Mouse (Mus musculus) hindbrain, embryonic 15.5 days (tissue): ENCODE measurements around the gene 1110065P20Rik. TPM values are rescaled to one million over a fixed set of nuclear protein-coding genes. Genes with fewer than 3 reads are reported as not detected.
A peak's percentile ranks its signal among the peaks of the same experiment; 100 is the strongest.

Experiments
- ATAC-seq: fragments of 200-750 bp; cut with Nextera tagmentation; 2 replicates; pipeline ENCODE4 v1.8.0; 2017; ENCODE audit warnings: low read depth, moderate number of reproducible peaks, moderate TSS enrichment; ENCODE audit not compliant: low FRiP score
- H3K27ac ChIP-seq: fragments of 300-500 bp; sonication (generic); replicated peaks from 2 replicates; pipeline ENCODE4 v1.5.1; 2015; ENCODE audit warnings: mild to moderate bottlenecking, inconsistent platforms
- H3K27me3 ChIP-seq: fragments of 300-500 bp; sonication (generic); 2 replicates; pipeline ENCODE4 v1.6.1; 2015; ENCODE audit warnings: control low read depth, inconsistent platforms
- H3K36me3 ChIP-seq: fragments of 300-500 bp; sonication (generic); 2 replicates; pipeline ENCODE4 v1.6.1; 2015; ENCODE audit warnings: control low read depth, inconsistent platforms
- H3K4me1 ChIP-seq: fragments of 300-500 bp; sonication (generic); replicated peaks from 2 replicates; pipeline ENCODE4 v1.6.1; 2015; ENCODE audit warnings: control low read depth, inconsistent platforms
- H3K4me2 ChIP-seq: fragments of 300-500 bp; sonication (generic); 2 replicates; pipeline ENCODE4 v1.6.1; 2015; ENCODE audit warnings: moderate library complexity, mild to moderate bottlenecking, inconsistent platforms
- H3K4me3 ChIP-seq: fragments of 300-500 bp; sonication (generic); 2 replicates; pipeline ENCODE4 v1.5.1; 2015; ENCODE audit warnings: mild to moderate bottlenecking, inconsistent platforms
- H3K9ac ChIP-seq: fragments of 300-500 bp; sonication (generic); 2 replicates; pipeline ENCODE4 v1.6.1; 2015; ENCODE audit warnings: inconsistent platforms
- H3K9me3 ChIP-seq: fragments of 300-500 bp; sonication (generic); 2 replicates; pipeline ENCODE4 v1.6.1; 2016; ENCODE audit warnings: control low read depth, inconsistent platforms
- WGBS: fragments of 180-500 bp; shearing (Covaris S2); methylation state at CpG from one replicate; pipeline ENCODE4 v1.1.7; 2015; 5-methylcytosine and 5-hydroxymethylcytosine counted together
- polyA plus RNA-seq: library from polyadenylated mRNA; unstranded; fragments of >200 nt; fragmentation: Nextera tagmentation; extraction: Ambion mirVana; gene quantifications from 2 replicates; pipeline ENCODE4 v1.2.1, GENCODE M21; 2015

Gene 1110065P20Rik
- polyA plus RNA-seq, 1 experiment from 2014 or later = 103 TPM

DNA sequence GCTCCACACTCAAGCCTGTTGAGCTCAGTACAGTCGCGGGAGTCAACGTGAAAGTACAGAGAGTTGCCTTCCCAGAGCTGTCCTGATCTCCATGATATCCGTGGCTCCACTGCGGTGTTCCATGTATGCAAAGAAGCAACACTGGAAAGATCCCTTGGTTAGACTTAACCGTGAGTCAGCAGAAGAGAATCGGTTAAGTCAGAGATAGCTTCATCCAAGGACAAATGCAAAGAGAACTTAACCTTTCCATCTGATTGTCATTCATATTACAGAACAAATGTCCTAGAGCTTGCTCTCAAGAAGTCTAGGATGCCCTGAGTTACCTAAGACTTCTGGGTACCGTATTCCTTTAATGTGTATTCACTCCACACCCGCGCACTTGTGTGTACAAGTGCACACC lies 18.2 kb downstream of the 1110065P20Rik start:
- H3K27ac ChIP-seq = no peak overlapping the region
- no peaks in the 10 kb centered on the region for H3K4me1 ChIP-seq
- no peak overlapping the region for H3K9ac ChIP-seq
- H3K27me3 ChIP-seq = no peaks in the 10 kb centered on the region
- 95% methylated on average over 10 of the region's 10 CpGs for WGBS
- peaks cover 30% of the 10 kb centered on the region for H3K36me3 ChIP-seq
- ATAC-seq = no peak
- no peak overlapping the region for H3K4me3 ChIP-seq
- no peak overlapping the region for H3K4me2 ChIP-seq
- H3K9me3 ChIP-seq = no peaks in the 10 kb centered on the region

GRCm38 (mm10) chr4:124829671-124830070 lies 21.3 kb downstream of the 1110065P20Rik start:
- WGBS = 87% methylated on average over 5 of the region's 5 CpGs
- Histone ChIP-seq H3K9ac (no peak overlapping the region), H3K4me1 (no peaks in the 10 kb centered on the region), H3K4me3 (no peak overlapping the region), H3K9me3 (no peaks in the 10 kb centered on the region), H3K4me2 (no peak overlapping the region), H3K27me3 (no peaks in the 10 kb centered on the region), H3K36me3 (peaks cover 33% of the 10 kb centered on the region), H3K27ac (no peak overlapping the region)
- no peak for ATAC-seq

GRCm38 (mm10) chr4:124825371-124825965 lies 25.5 kb downstream of the 1110065P20Rik start:
- Histone ChIP-seq H3K4me1 (no peaks in the 10 kb centered on the region), H3K27ac (no peak overlapping the region), H3K36me3 (peaks cover 46% of the 10 kb centered on the region), H3K4me3 (no peak overlapping the region), H3K27me3 (no peaks in the 10 kb centered on the region), H3K9me3 (no peaks in the 10 kb centered on the region), H3K4me2 (no peak overlapping the region), H3K9ac (no peak overlapping the region)
- no peak for ATAC-seq
- WGBS = 96% methylated on average over 21 of the region's 21 CpGs

DNA sequence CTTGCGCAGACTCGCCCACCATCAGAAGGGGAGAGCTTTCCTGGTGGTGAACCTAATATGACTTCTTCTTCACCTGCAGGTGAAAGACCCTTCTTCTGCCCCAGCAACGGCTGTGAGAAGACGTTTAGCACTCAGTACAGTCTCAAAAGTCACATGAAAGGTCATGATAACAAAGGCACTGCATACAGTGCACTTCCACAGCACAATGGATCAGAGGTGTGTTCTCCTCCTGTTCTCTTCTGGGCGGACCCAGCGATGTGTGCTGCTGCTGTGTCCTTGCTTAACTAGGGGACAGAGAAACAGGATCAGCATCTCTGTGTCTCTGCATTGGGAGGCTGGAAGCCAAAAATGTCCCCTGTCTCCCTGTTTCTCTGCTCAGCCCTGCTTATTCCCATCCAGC lies 26.0 kb downstream of the 1110065P20Rik start:
- Histone ChIP-seq H3K27ac (no peak overlapping the region), H3K9ac (no peak overlapping the region), H3K4me2 (no peak overlapping the region), H3K4me3 (no peak overlapping the region), H3K36me3 (peaks cover 42% of the 10 kb centered on the region), H3K27me3 (no peaks in the 10 kb centered on the region), H3K4me1 (no peaks in the 10 kb centered on the region), H3K9me3 (no peaks in the 10 kb centered on the region)
- WGBS = 93% methylated on average over 6 of the region's 6 CpGs
- no peak for ATAC-seq

GRCm38 (mm10) chr4:124818832-124819231 lies 32.2 kb downstream of the 1110065P20Rik start:
- H3K9ac ChIP-seq = no peak overlapping the region
- no peak overlapping the region for H3K4me2 ChIP-seq
- no peaks in the 10 kb centered on the region for H3K4me1 ChIP-seq
- peaks cover 27% of the 10 kb centered on the region for H3K36me3 ChIP-seq
- no peak for ATAC-seq
- H3K4me3 ChIP-seq = no peak overlapping the region
- 95% methylated on average over 4 of the region's 4 CpGs for WGBS
- H3K27ac ChIP-seq = no peak overlapping the region
- no peaks in the 10 kb centered on the region for H3K27me3 ChIP-seq
- H3K9me3 ChIP-seq = no peaks in the 10 kb centered on the region

DNA sequence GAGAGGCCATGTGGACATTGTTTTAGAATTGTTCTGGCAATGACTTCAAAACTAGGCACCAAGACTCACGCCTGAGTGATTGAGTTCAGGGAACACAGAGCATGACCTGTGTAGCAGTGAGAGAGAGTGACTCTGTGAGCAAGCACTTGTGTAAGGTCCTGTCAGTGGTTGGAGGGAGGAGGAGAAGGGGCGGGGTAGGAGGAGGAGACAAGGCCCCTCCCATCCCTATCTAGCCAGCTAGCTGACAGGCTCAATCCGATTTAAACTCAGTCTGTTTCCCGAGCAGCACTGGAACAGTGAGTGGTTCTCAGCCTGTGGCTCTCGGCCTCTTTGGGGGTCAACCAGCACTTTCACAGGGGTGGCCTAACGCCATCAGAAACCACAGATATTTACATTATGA lies 33.2 kb downstream of the 1110065P20Rik start:
- Histone ChIP-seq H3K4me1 (no peaks in the 10 kb centered on the region), H3K4me3 (no peak overlapping the region), H3K36me3 (peaks cover 17% of the 10 kb centered on the region), H3K27ac (no peak overlapping the region), H3K4me2 (no peak overlapping the region), H3K9me3 (no peaks in the 10 kb centered on the region), H3K27me3 (no peaks in the 10 kb centered on the region), H3K9ac (no peak overlapping the region)
- peak; percentile 79; the same call in 1 of the 2 replicates for ATAC-seq
- 31% methylated on average over 6 of the region's 6 CpGs for WGBS

GRCm38 (mm10) chr4:124815901-124816300 lies 35.1 kb downstream of the 1110065P20Rik start:
- H3K27me3 ChIP-seq = no peaks in the 10 kb centered on the region
- no peak overlapping the region for H3K4me3 ChIP-seq
- H3K9ac ChIP-seq = no peak overlapping the region
- no peak overlapping the region for H3K27ac ChIP-seq
- no peak overlapping the region for H3K4me2 ChIP-seq
- H3K4me1 ChIP-seq = peaks cover 8% of the 10 kb centered on the region
- no peaks in the 10 kb centered on the region for H3K9me3 ChIP-seq
- no peak for ATAC-seq
- 88% methylated on average over 11 of the region's 11 CpGs for WGBS
- H3K36me3 ChIP-seq = peaks cover 2% of the 10 kb centered on the region

DNA sequence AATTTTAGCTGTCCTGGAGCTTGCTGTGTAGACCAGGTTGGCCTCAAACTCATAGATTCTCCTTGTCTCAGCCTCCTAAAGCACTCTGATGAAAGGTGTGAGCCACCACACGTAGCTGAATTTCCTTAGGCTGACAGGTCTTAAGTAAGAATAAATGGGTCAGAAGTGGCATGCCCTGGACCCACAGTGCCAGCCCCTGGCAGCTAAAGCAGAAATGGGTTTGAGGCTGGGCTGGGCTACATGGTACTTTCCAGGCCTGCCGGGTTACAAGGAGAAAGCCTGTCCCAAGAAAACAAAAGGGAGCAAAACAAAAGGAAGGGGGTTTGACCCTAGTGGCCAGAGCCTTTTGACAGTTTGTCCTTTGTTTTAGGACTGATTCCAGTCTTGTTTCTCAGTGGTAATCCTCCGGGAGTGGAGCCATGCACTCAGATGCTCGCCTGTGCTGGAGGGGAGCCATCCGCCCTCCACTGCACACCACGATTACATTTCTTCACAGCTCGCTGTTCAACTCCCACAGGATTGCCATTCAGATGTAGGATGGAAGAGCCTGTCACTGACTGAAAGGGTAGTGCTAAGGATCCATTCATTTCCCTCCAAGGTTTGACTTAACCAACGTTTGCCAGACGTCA lies 39.5 kb downstream of the 1110065P20Rik start:
- peaks cover 10% of the 10 kb centered on the region for H3K4me1 ChIP-seq
- H3K9ac ChIP-seq = no peak overlapping the region
- no peak overlapping the region for H3K4me3 ChIP-seq
- no peak overlapping the region for H3K4me2 ChIP-seq
- 10% methylated on average over 9 of the region's 9 CpGs for whole genome bisulfite sequencing
- ATAC-seq = no peak
- no peaks in the 10 kb centered on the region for H3K9me3 ChIP-seq
- no peaks in the 10 kb centered on the region for H3K27me3 ChIP-seq
- 0 out of 2 replicates have a peak overlapping the region, but pooled peaks have one; percentile 22 for H3K27ac ChIP-seq
- peaks cover 7% of the 10 kb centered on the region for H3K36me3 ChIP-seq

DNA sequence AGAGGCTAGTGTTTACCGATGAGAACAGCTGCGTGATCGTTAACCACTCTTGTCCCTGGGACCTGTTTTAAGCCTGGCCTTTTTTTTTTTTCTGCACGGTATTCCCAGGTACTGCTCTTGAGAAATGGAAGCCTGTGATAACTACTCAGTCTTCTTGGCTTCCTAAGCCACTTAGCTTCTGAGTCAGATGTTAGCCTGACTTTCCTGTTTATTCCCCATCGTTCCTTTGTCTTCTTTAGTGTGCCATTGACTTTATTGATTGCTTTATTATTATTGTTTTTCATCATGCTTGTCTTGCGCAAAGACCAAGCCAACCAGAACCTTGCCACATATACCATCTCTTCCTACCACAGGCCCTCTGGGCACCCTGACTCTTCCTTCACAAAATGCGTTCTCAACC lies 40.9 kb downstream of the 1110065P20Rik start:
- H3K4me1 ChIP-seq = peaks cover 10% of the 10 kb centered on the region
- 92% methylated on average over 7 of the region's 7 CpGs for WGBS
- no peak overlapping the region for H3K4me2 ChIP-seq
- H3K9ac ChIP-seq = no peak overlapping the region
- H3K27me3 ChIP-seq = no peaks in the 10 kb centered on the region
- no peak overlapping the region for H3K27ac ChIP-seq
- H3K9me3 ChIP-seq = no peaks in the 10 kb centered on the region
- H3K36me3 ChIP-seq = peaks cover 21% of the 10 kb centered on the region
- H3K4me3 ChIP-seq = no peak overlapping the region
- no peak for ATAC-seq

- H3K36me3 ChIP-seq = peaks cover 27% of the 10 kb centered on the region
- no peak overlapping the region for H3K9ac ChIP-seq
- H3K27me3 ChIP-seq = no peaks in the 10 kb centered on the region
- H3K27ac ChIP-seq = no peak overlapping the region
- no peaks in the 10 kb centered on the region for H3K9me3 ChIP-seq
- H3K4me3 ChIP-seq = no peak overlapping the region
- peaks cover 10% of the 10 kb centered on the region for H3K4me1 ChIP-seq
- no peak overlapping the region for H3K4me2 ChIP-seq
- ATAC-seq = no peak
- 88% methylated on average over 9 of the region's 9 CpGs for WGBS
Observed at GRCm38 (mm10) chr4:124809136-124809883, 41.7 kb downstream of the 1110065P20Rik start.

GRCm38 (mm10) chr4:124808511-124808910 lies 42.5 kb downstream of the 1110065P20Rik start:
- Histone ChIP-seq H3K36me3 (peaks cover 27% of the 10 kb centered on the region), H3K4me1 (peaks cover 12% of the 10 kb centered on the region), H3K9me3 (no peaks in the 10 kb centered on the region), H3K9ac (no peak overlapping the region), H3K4me3 (no peak overlapping the region), H3K27ac (no peak overlapping the region), H3K4me2 (no peak overlapping the region), H3K27me3 (no peaks in the 10 kb centered on the region)
- no peak for ATAC-seq
- WGBS = 85% methylated on average over 5 of the region's 5 CpGs

GRCm38 (mm10) chr4:124803406-124803805 lies 47.6 kb downstream of the 1110065P20Rik start:
- Histone ChIP-seq H3K4me3 (peak overlapping the region; percentile 87), H3K9ac (no peak overlapping the region), H3K36me3 (peaks cover 40% of the 10 kb centered on the region), H3K4me1 (peaks cover 15% of the 10 kb centered on the region), H3K9me3 (no peaks in the 10 kb centered on the region), H3K27me3 (no peaks in the 10 kb centered on the region), H3K4me2 (peak overlapping the region; percentile 78), H3K27ac (no peak overlapping the region)
- 82% methylated on average over 6 of the region's 6 CpGs for WGBS
- ATAC-seq = no peak
